ENCODE assay signal across 8 mouse cellular contexts in the genomic region with DNA sequence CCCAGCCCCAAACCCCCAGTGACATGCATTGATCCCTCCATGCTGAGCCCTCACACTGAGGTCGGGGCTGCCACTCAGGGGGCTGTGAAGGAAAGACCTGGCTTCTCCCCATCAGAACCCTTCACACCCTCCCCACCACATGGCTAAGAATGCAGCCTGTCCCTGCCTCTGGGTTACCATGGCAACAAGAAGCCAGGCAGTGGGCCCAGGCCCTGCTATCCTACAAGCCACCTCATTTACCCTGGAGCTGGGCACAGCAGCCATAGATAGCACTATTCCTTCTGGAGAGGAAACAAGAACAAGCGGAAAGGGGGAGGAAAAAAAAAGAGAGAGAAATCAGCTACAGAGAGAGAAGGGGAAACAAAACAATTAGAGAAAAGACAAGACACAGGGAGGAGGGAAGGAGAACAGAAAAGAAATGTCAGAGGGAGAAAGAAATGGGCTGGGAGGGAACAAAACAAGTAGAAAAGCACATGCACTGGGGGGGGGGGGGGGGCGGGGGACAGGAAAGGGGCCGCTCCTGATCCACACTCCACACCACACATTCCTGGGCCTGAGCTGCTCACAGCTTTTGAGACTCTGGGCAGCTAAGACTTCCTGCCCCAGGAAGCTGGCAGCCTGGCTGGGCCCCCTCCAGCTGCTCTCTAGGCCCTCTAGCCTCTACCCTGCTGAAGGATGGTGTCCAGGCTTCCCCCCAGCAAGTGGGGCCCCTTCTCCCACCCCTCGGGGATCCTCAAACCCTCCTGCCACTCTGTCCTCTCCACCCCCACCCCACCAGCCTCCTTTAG. TPM values are rescaled to one million over a fixed set of nuclear protein-coding genes. Genes with fewer than 3 reads are reported as not detected.
DNase-seq lines count a peak whose midpoint lies in the region; ATAC-seq lines count a peak whose summit lies in the region.

No protein-coding gene starts in this region.

- no peak for DNase-seq in lung, postnatal 25 days (ENCODE audit: low spot score)
- peak; percentile 78 for DNase-seq in embryo, embryonic 9.5 days (ENCODE audit: extremely low spot score)
- peak; percentile 73 to 77 for DNase-seq in layer of hippocampus, postnatal 10 days (ENCODE audit: low spot score in 2 of 2)
- peak; percentile 84 for DNase-seq in lung, postnatal 10 days
- DNase-seq in right cerebral cortex, postnatal 25 days = peak; percentile 77

- peak; percentile 93 for ATAC-seq in lung, embryonic 16.5 days (ENCODE audit: low read depth)
- ATAC-seq in heart, embryonic 15.5 days (replicated peaks; ENCODE audit: insufficient number of reproducible peaks, insufficient read depth, low FRiP score, low read depth) = peak; percentile 77
- ATAC-seq in erythroid progenitor cell, adult 5-6 weeks (replicated peaks; ENCODE audit: low FRiP score, poor library complexity, severe bottlenecking) = no peak

- H3K4me3 ChIP-seq in lung, embryonic 16.5 days (ENCODE audit: low read length) = no peak overlapping the region
- no peak overlapping the region for H3K4me3 ChIP-seq in heart, embryonic 15.5 days

- WGBS in lung, embryonic 16.5 days = 5% methylated on average over 5 of the region's 5 CpGs
- WGBS in heart, embryonic 15.5 days = 20% methylated on average over 3 of the region's 5 CpGs

- H3K36me3 ChIP-seq in lung, embryonic 16.5 days (ENCODE audit: control insufficient read depth, insufficient read depth, low read length) = no peaks in the 10 kb centered on the region
- no peaks in the 10 kb centered on the region for H3K36me3 ChIP-seq in heart, embryonic 15.5 days

- H3K27ac ChIP-seq in lung, embryonic 16.5 days (ENCODE audit: low read length) = peak overlapping the region; percentile 91
- H3K27ac ChIP-seq in heart, embryonic 15.5 days = peak overlapping the region; percentile 85

- H3K4me2 ChIP-seq in lung, embryonic 16.5 days (ENCODE audit: low read depth, low read length) = no peak overlapping the region
- 0 out of 2 replicates have a peak overlapping the region, but pooled peaks have one; percentile 10 for H3K4me2 ChIP-seq in heart, embryonic 15.5 days

- no peaks in the 10 kb centered on the region for H3K9me3 ChIP-seq in lung, embryonic 16.5 days (ENCODE audit: control insufficient read depth, low read length)
- H3K9me3 ChIP-seq in heart, embryonic 15.5 days (replicated peaks) = no peaks in the 10 kb centered on the region

- peak overlapping the region; percentile 25 for H3K9ac ChIP-seq in lung, embryonic 16.5 days (ENCODE audit: low read length)
- H3K9ac ChIP-seq in heart, embryonic 15.5 days = peak overlapping the region; percentile 41

- peaks cover 30% of the 10 kb centered on the region for H3K4me1 ChIP-seq in lung, embryonic 16.5 days (replicated peaks; ENCODE audit: control insufficient read depth, insufficient read depth, low read length)
- peaks cover 60% of the 10 kb centered on the region for H3K4me1 ChIP-seq in heart, embryonic 15.5 days (replicated peaks)

- H3K27me3 ChIP-seq in lung, embryonic 16.5 days (ENCODE audit: control insufficient read depth, insufficient read depth, low read depth, low read length) = no peaks in the 10 kb centered on the region
- no peaks in the 10 kb centered on the region for H3K27me3 ChIP-seq in heart, embryonic 15.5 days

RNA-seq across cellular contexts. Expression of gene Acot11, which starts 18.9 kb away (rescaled TPM):
- polyA plus RNA-seq in lung, embryonic 16.5 days (2015; fragmentation: Nextera tagmentation; extraction: Ambion mirVana) = 2.1 and 2.4 TPM in 2 replicates
- 6.1 and 6.4 TPM in 2 replicates for polyA plus RNA-seq in heart, embryonic 15.5 days (2015; fragmentation: Nextera tagmentation; extraction: Ambion mirVana)
- 10 to 100 TPM; 19.4 to 21.1 TPM for total RNA-seq in layer of hippocampus, postnatal 10 days (2021)
- total RNA-seq in erythroid progenitor cell, adult 5-6 weeks (2015; ENCODE audit: low replicate concordance) = 4.2 and 6.8 TPM in 2 replicates
- total RNA-seq in erythroid progenitor cell, adult 5-6 weeks (2017; ENCODE audit: low replicate concordance) = 4.5 and 5.3 TPM in 2 replicates

RNA-seq across cellular contexts. Expression of gene Fam151a, which starts 52.3 kb away (rescaled TPM):
- 0.18 and 0.30 TPM in 2 replicates for polyA plus RNA-seq in lung, embryonic 16.5 days (2015; fragmentation: Nextera tagmentation; extraction: Ambion mirVana)
- polyA plus RNA-seq in heart, embryonic 15.5 days (2015; fragmentation: Nextera tagmentation; extraction: Ambion mirVana) = 0.31 and 0.36 TPM in 2 replicates
- total RNA-seq in layer of hippocampus, postnatal 10 days (2021) = not detected
- not detected in 2 replicates for total RNA-seq in erythroid progenitor cell, adult 5-6 weeks (2015; ENCODE audit: low replicate concordance)
- not detected in 2 replicates for total RNA-seq in erythroid progenitor cell, adult 5-6 weeks (2017; ENCODE audit: low replicate concordance)

RNA-seq across cellular contexts. Expression of gene Mroh7, which starts 55.2 kb away (rescaled TPM):
- 0.13 TPM in 1 of 2 replicates, not detected in the other for polyA plus RNA-seq in lung, embryonic 16.5 days (2015; fragmentation: Nextera tagmentation; extraction: Ambion mirVana)
- 0.68 and 0.87 TPM in 2 replicates for polyA plus RNA-seq in heart, embryonic 15.5 days (2015; fragmentation: Nextera tagmentation; extraction: Ambion mirVana)
- 1 to 10 TPM; 1.9 to 3.5 TPM for total RNA-seq in layer of hippocampus, postnatal 10 days (2021)
- total RNA-seq in erythroid progenitor cell, adult 5-6 weeks (2015; ENCODE audit: low replicate concordance) = not detected in 2 replicates
- not detected in 2 replicates for total RNA-seq in erythroid progenitor cell, adult 5-6 weeks (2017; ENCODE audit: low replicate concordance)
